Mouse (Mus musculus) MEL (cell line): ENCODE results near the gene Pde8b. TPM values are rescaled to one million over a fixed set of nuclear protein-coding genes. Genes with fewer than 3 reads are reported as not detected.

ENCODE experiments used
- DNase-seq: peaks from one replicate; pipeline ENCODE4 v3.0.0; 2011; ENCODE audit warnings: low read depth, low spot score
- H3K27ac ChIP-seq: 2 replicates; pipeline ENCODE4 v1.5.1; 2012; ENCODE audit warnings: low read depth, mild to moderate bottlenecking, control low read depth, low read length, moderate library complexity; ENCODE audit not compliant: control insufficient read depth
- H3K27me3 ChIP-seq, 2 experiments: fragments of 150-350 bp in 1 of 2; sonication (generic) in 1 of 2; 2 replicates each; pipeline ENCODE4 v1.6.1; 2012; ENCODE audit warnings: low read length in 2 of 2, mild to moderate bottlenecking in 2 of 2, improper control_type of control experiment in 1 of 2, moderate library complexity in 1 of 2; ENCODE audit not compliant: insufficient read depth in 2 of 2, control insufficient read depth in 1 of 2
- H3K36me3 ChIP-seq, 2 experiments: 2 replicates each; pipeline ENCODE4 v1.6.1; 2012 to 2014; ENCODE audit warnings: low read length in 2 of 2, improper control_type of control experiment in 1 of 2, inconsistent platforms in 1 of 2, mild to moderate bottlenecking in 1 of 2; ENCODE audit not compliant: insufficient read depth in 2 of 2, control insufficient read depth in 1 of 2
- H3K4me1 ChIP-seq, 2 experiments: fragments of 150-350 bp in 1 of 2; sonication (generic) in 1 of 2; 2 replicates each; pipeline ENCODE4 v1.6.1; 2012; ENCODE audit warnings: low read length in 2 of 2, improper control_type of control experiment in 1 of 2, mild to moderate bottlenecking in 1 of 2; ENCODE audit not compliant: insufficient read depth in 2 of 2, control insufficient read depth in 1 of 2
- H3K4me3 ChIP-seq, 2 experiments: fragments of 150-350 bp in 1 of 2; sonication (generic) in 1 of 2; 2 replicates each; pipeline ENCODE4 v1.5.1; 2012; ENCODE audit warnings: low read depth in 2 of 2, low read length in 2 of 2, mild to moderate bottlenecking in 2 of 2, moderate library complexity in 2 of 2, control low read depth in 1 of 2, improper control_type of control experiment in 1 of 2; ENCODE audit not compliant: control insufficient read depth in 1 of 2, insufficient read depth in 1 of 2
- H3K79me2 ChIP-seq: 2 replicates; pipeline ENCODE4 v1.6.1; 2012; ENCODE audit warnings: mild to moderate bottlenecking, low read length, moderate library complexity; ENCODE audit not compliant: control insufficient read depth, poor library complexity, insufficient read depth
- H3K9ac ChIP-seq: 2 replicates; pipeline ENCODE4 v1.6.1; 2012; ENCODE audit warnings: low read depth, mild to moderate bottlenecking, control low read depth, low read length, moderate library complexity; ENCODE audit not compliant: control insufficient read depth, poor library complexity, severe bottlenecking
- H3K9me3 ChIP-seq: fragments of 150-350 bp; sonication (generic); replicated peaks from 2 replicates; pipeline ENCODE4 v1.6.1; 2012; ENCODE audit warnings: mild to moderate bottlenecking, low read length, improper control_type of control experiment, moderate library complexity; ENCODE audit not compliant: insufficient read depth
- BHLHE40 ChIP-seq: IDR thresholded peaks from 2 replicates; pipeline ENCODE4 v1.6.1; 2012; ENCODE audit warnings: low read depth, mild to moderate bottlenecking, inconsistent platforms, low read length, improper control_type of control experiment, borderline replicate concordance
- CHD2 ChIP-seq: IDR thresholded peaks from 2 replicates; pipeline ENCODE4 v1.6.1; 2011; ENCODE audit warnings: low read length, improper control_type of control experiment
- E2F4 ChIP-seq: IDR thresholded peaks from 2 replicates; pipeline ENCODE4 v1.6.1; 2011; ENCODE audit warnings: low read depth, low read length, improper control_type of control experiment, borderline replicate concordance
- ELF1 ChIP-seq: IDR thresholded peaks from 2 replicates; pipeline ENCODE4 v1.6.1; 2014; ENCODE audit warnings: low read depth, mild to moderate bottlenecking, inconsistent platforms, low read length, improper control_type of control experiment, moderate library complexity
- EP300 ChIP-seq, 2 experiments: IDR thresholded peaks; 2 replicates each; pipeline ENCODE4 v1.6.1; 2011; ENCODE audit warnings: improper control_type of control experiment in 2 of 2, low read length in 2 of 2, low read depth in 1 of 2, mild to moderate bottlenecking in 1 of 2
- GATA1 ChIP-seq: IDR thresholded peaks from 2 replicates; pipeline ENCODE4 v1.6.1; 2011; ENCODE audit warnings: low read depth, low read length, improper control_type of control experiment
- HCFC1 ChIP-seq: IDR thresholded peaks from 2 replicates; pipeline ENCODE4 v1.6.1; 2012; ENCODE audit warnings: low read depth, mild to moderate bottlenecking, inconsistent platforms, low read length, improper control_type of control experiment, moderate library complexity
- JUND ChIP-seq: IDR thresholded peaks from 2 replicates; pipeline ENCODE4 v1.6.1; 2011; ENCODE audit warnings: low read depth, mild to moderate bottlenecking, improper control_type of control experiment, low read length
- KAT2A ChIP-seq: conservative IDR thresholded peaks from 2 replicates; pipeline ENCODE4 v1.6.1; 2012; ENCODE audit warnings: low read depth, low read length, improper control_type of control experiment, inconsistent platforms
- MAFK ChIP-seq: IDR thresholded peaks from 2 replicates; pipeline ENCODE4 v1.6.1; 2011; ENCODE audit warnings: low read depth, mild to moderate bottlenecking, low read length, improper control_type of control experiment, borderline replicate concordance
- MAX ChIP-seq: IDR thresholded peaks from 2 replicates; pipeline ENCODE4 v1.6.1; 2011; ENCODE audit warnings: low read length, improper control_type of control experiment
- MAZ ChIP-seq: IDR thresholded peaks from 2 replicates; pipeline ENCODE4 v1.6.1; 2012; ENCODE audit warnings: low read depth, mild to moderate bottlenecking, inconsistent platforms, low read length, improper control_type of control experiment
- MEF2A ChIP-seq: IDR thresholded peaks from 2 replicates; pipeline ENCODE4 v1.6.1; 2014; ENCODE audit warnings: low read depth, mild to moderate bottlenecking, inconsistent platforms, low read length, improper control_type of control experiment; ENCODE audit not compliant: poor library complexity, insufficient replicate concordance, severe bottlenecking; ENCODE audit errors: extremely low read depth
- MXI1 ChIP-seq: IDR thresholded peaks from 2 replicates; pipeline ENCODE4 v1.6.1; 2011; ENCODE audit warnings: mild to moderate bottlenecking, low read depth, low read length, improper control_type of control experiment
- MYB ChIP-seq: IDR thresholded peaks from 2 replicates; pipeline ENCODE4 v1.6.1; 2011; ENCODE audit warnings: mild to moderate bottlenecking, low read depth, low read length, improper control_type of control experiment
- NELFE ChIP-seq: IDR thresholded peaks from 2 replicates; pipeline ENCODE4 v1.6.1; 2011; ENCODE audit warnings: low read depth, low read length, improper control_type of control experiment
- NRF1 ChIP-seq: IDR thresholded peaks from 2 replicates; pipeline ENCODE4 v1.6.1; 2014; ENCODE audit warnings: low read depth, mild to moderate bottlenecking, inconsistent platforms, low read length, improper control_type of control experiment, moderate library complexity; ENCODE audit not compliant: poor library complexity, insufficient read depth, severe bottlenecking
- POLR2AphosphoS2 ChIP-seq: IDR thresholded peaks from 2 replicates; pipeline ENCODE4 v1.6.1; 2011; ENCODE audit warnings: low read length, improper control_type of control experiment
- POLR2AphosphoS5 ChIP-seq: IDR thresholded peaks from 2 replicates; pipeline ENCODE4 v1.6.1; 2012; ENCODE audit warnings: low read depth, borderline replicate concordance, mild to moderate bottlenecking, inconsistent platforms, low read length, moderate library complexity, mixed read lengths
- RCOR1 ChIP-seq: IDR thresholded peaks from 2 replicates; pipeline ENCODE4 v1.6.1; 2012; ENCODE audit warnings: low read depth, mild to moderate bottlenecking, inconsistent platforms, low read length, improper control_type of control experiment
- TBP ChIP-seq: IDR thresholded peaks from 2 replicates; pipeline ENCODE4 v1.8.0; 2011; ENCODE audit warnings: low read depth, low read length, improper control_type of control experiment
- TCF12 ChIP-seq: IDR thresholded peaks from 2 replicates; pipeline ENCODE4 v1.6.1; 2014; ENCODE audit warnings: low read depth, mild to moderate bottlenecking, inconsistent platforms, low read length, improper control_type of control experiment, moderate library complexity
- UBTF ChIP-seq: IDR thresholded peaks from 2 replicates; pipeline ENCODE4 v1.6.1; 2012; ENCODE audit warnings: low read depth, mild to moderate bottlenecking, inconsistent platforms, low read length, improper control_type of control experiment, moderate library complexity, borderline replicate concordance; ENCODE audit not compliant: insufficient read depth
- USF2 ChIP-seq, 2 experiments: IDR thresholded peaks; 2 replicates each; pipeline ENCODE4 v1.6.1; 2011 to 2012; ENCODE audit warnings: improper control_type of control experiment in 2 of 2, low read length in 2 of 2, borderline replicate concordance in 1 of 2, inconsistent platforms in 1 of 2, low read depth in 1 of 2, mild to moderate bottlenecking in 1 of 2; ENCODE audit not compliant: insufficient read depth in 1 of 2
- ZKSCAN1 ChIP-seq: IDR thresholded peaks from 2 replicates; pipeline ENCODE4 v1.6.1; 2012; ENCODE audit warnings: low read depth, mild to moderate bottlenecking, inconsistent platforms, low read length, improper control_type of control experiment, moderate library complexity
- ZMIZ1 ChIP-seq: IDR thresholded peaks from 2 replicates; pipeline ENCODE4 v1.6.1; 2012; ENCODE audit warnings: low read depth, mild to moderate bottlenecking, inconsistent platforms, low read length, improper control_type of control experiment, moderate library complexity
- ZNF384 ChIP-seq: IDR thresholded peaks from 2 replicates; pipeline ENCODE4 v1.6.1; 2012; ENCODE audit warnings: low read depth, mild to moderate bottlenecking, inconsistent platforms, low read length, improper control_type of control experiment
- polyA plus RNA-seq, 2 experiments: library from polyadenylated mRNA; stranded (reverse) in 1 of 2; unstranded in 1 of 2; fragments of >175 nt in 1 of 2; fragments of >200 nt in 1 of 2; gene quantifications; 2 replicates each; pipeline versions ENCODE4 v1.2.1 to v1.2.4; 2012; ENCODE audit warnings: low replicate concordance in 2 of 2, low read depth in 1 of 2; ENCODE audit not compliant: insufficient read length in 2 of 2, insufficient read depth in 1 of 2, missing spikeins in 1 of 2
- total RNA-seq: library from RNA; depleted of rRNA; stranded (reverse); fragments of 300-350 nt; gene quantifications from 2 replicates; pipeline ENCODE4 v1.2.3, GENCODE M21; 2012

Pde8b gene
- total and polyA plus RNA-seq, 3 experiments = 0.04 to 0.40 TPM; not detected in 1

DNA sequence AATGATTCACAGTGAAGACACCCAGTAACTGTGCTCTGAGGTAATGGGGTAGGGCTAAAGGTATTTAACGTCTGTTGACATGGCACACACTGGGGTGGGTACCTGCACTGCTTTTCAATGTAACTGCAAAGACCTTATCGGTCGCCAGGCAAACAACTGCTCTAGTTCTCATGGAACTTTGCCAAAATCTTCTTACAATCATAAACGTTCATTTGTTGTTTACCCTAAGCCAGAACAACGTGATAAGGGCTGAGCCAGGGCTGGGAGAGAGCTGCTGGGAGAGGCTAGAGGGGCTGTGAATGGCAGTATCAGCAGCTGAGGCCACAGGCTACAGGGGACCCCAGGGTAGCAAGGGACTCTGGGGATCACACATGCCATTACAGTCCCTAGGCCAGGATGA, 136.4 kb downstream of the Pde8b start (continued):
- TF ChIP-seq BHLHE40 (no peak), TCF12 (0 out of 2 replicates have a peak, but pooled peaks have one; percentile 21), ELF1 (no peak), TBP (no peak), HCFC1 (no peak), MXI1 (no peak), ZKSCAN1 (no peak)

DNA sequence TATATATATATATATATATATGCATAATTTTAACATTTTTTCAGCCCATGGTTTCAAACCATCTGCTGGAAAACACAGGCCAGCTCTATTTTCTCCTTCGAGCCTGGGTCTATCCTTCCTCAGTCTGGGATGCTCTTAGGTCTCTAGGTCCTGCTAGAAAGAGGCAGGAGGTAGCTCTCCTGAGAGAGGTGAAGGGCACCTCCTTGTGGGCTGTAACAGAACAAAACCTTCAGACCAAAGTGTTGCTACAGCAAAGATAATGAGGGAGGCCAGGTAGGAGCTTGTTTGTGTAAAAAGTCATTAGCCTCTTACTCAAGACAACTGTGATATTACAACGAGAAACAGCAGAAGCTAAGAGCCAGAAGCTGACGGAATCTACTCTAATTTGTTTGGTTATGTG, 140.6 kb downstream of the Pde8b start:
- Histone ChIP-seq H3K9ac (no peak overlapping the region), H3K9me3 (no peaks in the 10 kb centered on the region), H3K4me3 (no peak overlapping the region), H3K27me3 (no peaks in the 10 kb centered on the region; a peak in 1 of 4 replicates), H3K27ac (no peak overlapping the region), H3K36me3 (no peaks in the 10 kb centered on the region), H3K79me2 (no peaks in the 10 kb centered on the region; the same call in 1 of the 2 replicates), H3K4me1 (peaks cover 0 to 4% of the 10 kb centered on the region in 2 experiments; a peak in 2 of 4 replicates)
- no peak for DNase-seq
- no peak for TF ChIP-seq POLR2AphosphoS2
- no peak for TF ChIP-seq ZMIZ1
- no peak for TF ChIP-seq JUND
- no peak for TF ChIP-seq ZNF384
- TF ChIP-seq MAX = no peak
- TF ChIP-seq GATA1 = no peak
- no peak for TF ChIP-seq RCOR1
- no peak for TF ChIP-seq BHLHE40
- TF ChIP-seq NRF1 = no peak
- no peak for TF ChIP-seq MAZ
- TF ChIP-seq MAFK = no peak

DNA sequence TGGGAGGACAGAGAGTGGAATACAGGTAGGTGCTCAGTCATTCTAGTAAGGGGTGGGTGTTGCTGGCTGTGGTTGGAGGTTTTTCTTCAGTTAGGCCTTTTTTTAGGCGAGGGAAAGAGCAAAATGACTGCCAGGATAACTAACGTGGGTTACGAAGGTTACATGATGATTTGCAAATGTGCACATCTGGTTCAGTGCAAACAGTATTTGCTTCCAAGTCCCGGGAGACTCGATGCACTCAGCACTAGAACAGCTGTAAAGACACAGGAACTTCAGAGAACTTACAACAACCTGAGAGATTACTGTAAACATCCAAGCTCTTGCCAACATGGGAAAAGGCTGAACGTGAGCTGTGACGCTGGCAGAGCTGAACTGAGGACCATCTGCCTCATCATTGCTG, 142.1 kb downstream of the Pde8b start:
- Histone ChIP-seq H3K36me3 (no peaks in the 10 kb centered on the region), H3K4me1 (no peaks in the 10 kb centered on the region), H3K27me3 (no peaks in the 10 kb centered on the region; a peak in 1 of 4 replicates), H3K27ac (no peak overlapping the region), H3K9me3 (no peaks in the 10 kb centered on the region), H3K79me2 (no peaks in the 10 kb centered on the region; the same call in 1 of the 2 replicates), H3K4me3 (no peak overlapping the region), H3K9ac (no peak overlapping the region)
- no peak for TF ChIP-seq ELF1
- TF ChIP-seq ZKSCAN1 = no peak
- no peak for TF ChIP-seq GATA1
- TF ChIP-seq NRF1 = no peak
- no peak for TF ChIP-seq UBTF
- TF ChIP-seq MAX = no peak
- TF ChIP-seq EP300 (IDR thresholded peaks at IDR 0.05; ENCODE audit: low read depth in 1 of 2, low read length in 2 of 2) = no peak
- TF ChIP-seq MYB = no peak
- TF ChIP-seq USF2 (IDR thresholded peaks at IDR 0.05; ENCODE audit: borderline replicate concordance in 1 of 2, insufficient read depth in 1 of 2, low read depth in 1 of 2, low read length in 2 of 2) = no peak
- TF ChIP-seq BHLHE40 = no peak
- no peak for TF ChIP-seq POLR2AphosphoS5
- no peak for TF ChIP-seq RCOR1
- no peak for TF ChIP-seq NELFE
- no peak for TF ChIP-seq KAT2A
- no peak for TF ChIP-seq E2F4
- no peak for TF ChIP-seq ZMIZ1
- TF ChIP-seq CHD2 = no peak
- TF ChIP-seq MAZ = no peak
- TF ChIP-seq MEF2A = no peak
- no peak for DNase-seq
